Mouse (Mus musculus) inflammation-experienced regulatory T-cells, adult 6 months (primary cell): ENCODE measurements around the gene Fam155a. TPM values are rescaled to one million over a fixed set of nuclear protein-coding genes. Genes with fewer than 3 reads are reported as not detected.

Experiments used
- ATAC-seq: one replicate; pipeline ENCODE4 v1.8.0; 2017
- polyA plus RNA-seq, 3 experiments: library from polyadenylated mRNA; unstranded; fragments of 100-300 nt; shearing (Covaris generic); gene quantifications; one replicate each; pipeline ENCODE4 v1.2.1; 2017

The Fam155a gene
- polyA plus RNA-seq, 3 experiments from 2014 or later = 0.13 TPM; not detected in 2

DNA sequence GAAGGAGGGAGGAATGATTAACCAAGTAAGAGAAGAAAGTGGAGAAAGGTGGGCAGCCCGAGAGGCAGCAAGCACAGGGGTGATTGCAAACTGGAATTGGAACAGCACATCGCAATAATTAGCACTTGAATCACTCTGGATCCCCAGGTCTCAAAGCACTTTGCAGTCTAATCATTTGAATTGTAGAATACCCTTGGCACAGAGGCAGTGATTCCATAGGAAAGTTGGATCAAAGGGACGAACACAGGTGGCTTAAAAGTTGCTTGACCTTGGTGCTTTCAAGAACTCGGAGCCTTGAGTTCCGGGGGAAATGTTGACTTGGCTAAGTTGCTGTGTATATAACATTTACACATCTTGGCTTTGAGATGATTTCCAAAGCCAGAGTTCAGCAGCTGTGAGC is 299.7 kb downstream of the Fam155a start:
- ATAC-seq = no peak

DNA sequence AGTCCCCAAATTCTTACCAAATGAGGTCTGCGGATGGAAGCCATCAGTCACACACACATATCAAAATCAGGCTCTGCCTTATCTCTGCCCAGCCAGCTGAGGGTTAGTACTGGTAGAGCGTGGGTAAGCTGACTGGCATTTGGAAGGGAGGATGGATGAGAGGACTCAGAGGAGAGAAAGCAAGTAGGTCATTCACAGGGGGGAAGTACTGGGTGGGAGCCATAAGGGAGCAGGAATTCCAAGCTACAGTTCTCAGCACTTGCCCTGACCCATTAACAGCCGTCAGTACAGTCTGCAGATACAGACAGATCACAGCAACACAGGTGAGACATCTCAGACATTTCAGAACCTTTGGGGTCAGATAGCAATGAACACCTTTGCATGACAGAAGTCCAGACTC is 300.8 kb downstream of the Fam155a start:
- ATAC-seq = no peak

- no peak for ATAC-seq
Measured at GRCm38 (mm10) chr8:9461111-9461510, 309.9 kb downstream of the Fam155a start.

DNA sequence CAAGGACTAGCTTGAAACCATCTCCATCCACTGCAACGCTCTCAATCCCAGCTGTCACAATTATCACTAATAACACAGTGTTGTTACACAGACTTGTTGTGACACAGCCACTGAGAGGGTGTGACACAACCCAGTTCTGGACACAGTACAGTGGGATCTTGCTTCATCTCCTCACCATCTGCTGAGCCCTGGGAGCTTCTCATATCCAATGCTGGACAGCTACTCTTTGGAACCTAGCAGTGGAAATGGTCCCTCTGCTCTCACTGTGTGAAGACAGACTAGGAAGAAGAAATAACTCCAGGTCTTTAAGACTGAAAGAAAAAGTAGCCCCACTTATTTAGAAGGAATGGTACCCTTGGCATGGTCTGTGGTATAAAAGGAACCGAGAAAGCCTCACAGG is 310.3 kb downstream of the Fam155a start:
- no peak for ATAC-seq

DNA sequence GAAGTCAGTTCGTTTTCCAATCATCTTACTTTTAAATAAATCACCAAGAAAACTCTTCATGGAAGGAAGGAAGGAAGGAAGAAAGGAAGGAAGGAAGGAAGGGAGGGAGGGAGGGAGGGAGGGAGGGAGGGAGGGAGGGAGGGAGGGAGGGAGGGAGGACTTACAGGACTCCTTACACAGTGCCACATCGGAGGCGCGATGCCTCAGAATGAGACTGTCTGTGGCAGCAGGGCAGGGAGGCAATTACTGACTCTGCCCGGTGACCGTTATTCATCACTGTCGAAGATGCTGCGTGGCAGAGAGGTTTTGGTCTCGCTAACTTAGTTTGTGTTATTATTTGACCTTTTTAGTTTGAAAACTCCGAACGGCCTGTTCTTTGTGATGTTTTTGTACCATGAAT is 312.3 kb downstream of the Fam155a start:
- no peak for ATAC-seq

GRCm38 (mm10) chr8:9455138-9455537 is 315.8 kb downstream of the Fam155a start:
- no peak for ATAC-seq

GRCm38 (mm10) chr8:9453742-9454141 is 317.2 kb downstream of the Fam155a start:
- ATAC-seq = no peak

GRCm38 (mm10) chr8:9451543-9451942 is 319.4 kb downstream of the Fam155a start:
- ATAC-seq = no peak

DNA sequence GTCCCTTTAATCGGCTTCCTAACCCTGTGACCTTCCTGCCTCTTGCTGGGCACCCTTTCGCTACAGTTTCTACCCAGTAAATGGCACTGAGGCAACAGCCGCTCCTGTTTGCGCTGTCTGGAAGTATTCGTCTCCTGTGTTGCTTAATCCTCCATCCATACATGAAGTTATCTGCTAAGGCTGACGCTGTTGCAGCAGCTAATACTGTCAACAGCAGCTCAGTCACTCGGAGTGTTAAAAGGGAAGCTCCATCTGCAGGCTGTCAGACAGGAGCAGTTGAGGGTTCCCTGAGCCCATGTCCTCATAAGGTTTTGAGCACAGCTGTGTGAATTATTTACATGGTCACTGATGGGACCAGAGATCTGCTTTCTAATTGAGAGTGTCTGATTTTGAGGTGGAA is 322.3 kb downstream of the Fam155a start:
- ATAC-seq = no peak

- ATAC-seq = no peak
Measured at GRCm38 (mm10) chr8:9437822-9438221, 333.1 kb downstream of the Fam155a start.

GRCm38 (mm10) chr8:9435501-9435900 is 335.5 kb downstream of the Fam155a start:
- no peak for ATAC-seq

DNA sequence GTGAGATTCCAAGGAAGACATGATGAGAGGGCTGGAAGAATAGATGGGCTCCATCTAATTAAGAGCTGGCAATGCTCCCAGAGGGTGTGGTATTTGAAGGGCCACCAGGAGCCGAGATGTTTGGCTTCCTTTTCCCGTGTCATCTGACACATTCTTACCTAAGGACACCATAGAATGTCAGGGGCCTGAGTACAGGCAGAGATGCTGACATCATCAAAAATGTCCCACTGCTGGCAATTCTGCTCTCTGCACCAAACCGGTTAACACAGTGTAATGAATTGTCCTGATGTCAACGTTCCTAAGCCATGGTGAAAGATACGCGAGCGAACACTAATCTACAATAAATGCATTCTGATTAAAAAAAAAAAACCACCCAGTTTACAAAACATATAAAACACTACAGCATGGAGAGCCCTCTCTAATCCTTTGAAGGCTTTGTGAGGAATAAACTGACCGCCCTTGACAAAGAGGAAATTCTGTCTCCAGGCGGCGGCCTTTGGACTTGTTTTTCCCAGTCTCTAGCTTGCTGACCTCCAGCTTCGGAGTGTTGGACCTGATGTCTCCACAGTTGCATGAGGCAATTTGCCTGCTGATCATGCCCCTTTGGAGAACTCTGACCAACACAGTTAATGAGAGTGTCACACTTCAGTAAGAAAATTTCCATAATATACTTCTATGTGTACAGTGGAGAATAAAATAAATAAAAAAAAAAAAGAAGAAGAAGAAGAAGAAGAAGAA is 338.2 kb downstream of the Fam155a start:
- no peak for ATAC-seq

GRCm38 (mm10) chr8:9428846-9429245 is 342.1 kb downstream of the Fam155a start:
- ATAC-seq = no peak

- ATAC-seq = no peak
Measured at GRCm38 (mm10) chr8:9424069-9424468, 346.9 kb downstream of the Fam155a start.

- ATAC-seq = no peak
Measured at GRCm38 (mm10) chr8:9423590-9423989, 347.4 kb downstream of the Fam155a start.

DNA sequence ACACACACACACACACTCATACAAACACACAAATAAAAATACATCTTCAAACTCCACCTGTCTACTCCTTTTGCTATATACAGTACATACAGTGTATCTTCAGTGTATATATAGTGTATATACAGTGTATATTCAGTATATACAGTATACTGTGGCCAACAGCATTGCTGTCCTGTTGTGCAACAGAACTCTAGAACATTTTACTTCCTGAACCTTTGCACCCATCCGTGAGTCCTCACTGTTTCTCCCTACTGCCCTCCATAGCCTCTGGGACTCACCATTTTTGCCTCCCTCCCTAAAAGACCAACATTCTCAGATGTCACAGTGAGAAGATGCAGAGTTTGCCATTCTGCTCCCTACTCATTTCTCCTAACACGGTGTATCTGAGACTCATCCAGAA is 347.8 kb downstream of the Fam155a start:
- ATAC-seq = no peak

- no peak for ATAC-seq
Measured at GRCm38 (mm10) chr8:9418856-9419800, 351.8 kb downstream of the Fam155a start.

DNA sequence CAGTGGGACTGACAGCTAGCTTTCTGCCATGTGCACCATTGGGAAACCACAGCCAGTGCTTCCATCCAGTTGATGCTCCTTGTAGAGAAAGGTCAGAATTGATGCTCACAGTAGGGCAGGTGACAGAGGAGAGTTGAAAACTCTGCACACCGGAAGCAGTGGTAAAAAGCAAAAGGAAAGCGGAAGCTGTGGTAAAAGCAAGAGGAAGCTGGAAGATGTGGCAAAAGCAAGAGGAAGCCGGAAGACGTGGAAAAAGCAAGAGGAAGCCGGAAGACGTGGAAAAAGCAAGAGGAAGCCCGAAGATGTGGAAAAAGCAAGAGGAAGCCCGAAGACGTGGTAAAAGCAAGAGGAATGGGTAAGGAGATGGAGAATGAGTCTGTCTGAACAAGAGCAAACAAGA is 354.8 kb downstream of the Fam155a start:
- no peak for ATAC-seq

- ATAC-seq = no peak
Measured at GRCm38 (mm10) chr8:9408480-9408879, 362.5 kb downstream of the Fam155a start.

DNA sequence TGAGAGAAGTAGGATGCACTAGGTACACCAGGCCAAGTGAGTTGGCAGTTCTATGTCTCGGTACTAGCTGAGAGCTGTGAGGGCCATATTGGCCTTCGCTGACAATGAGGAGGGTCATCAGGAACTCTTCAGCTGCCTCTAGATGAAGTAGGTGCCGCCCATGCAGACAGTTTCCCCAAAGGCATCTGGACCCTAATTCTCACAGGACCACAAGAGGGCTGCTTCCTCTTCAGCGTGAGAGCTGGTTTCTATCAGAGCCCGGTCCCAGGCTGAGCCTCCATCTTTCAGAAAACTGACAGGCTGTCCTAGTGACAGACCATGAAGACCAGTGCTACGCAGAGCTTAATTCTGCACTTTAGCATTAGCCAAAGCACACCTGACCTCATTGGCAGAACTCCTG is 364.8 kb downstream of the Fam155a start:
- no peak for ATAC-seq

DNA sequence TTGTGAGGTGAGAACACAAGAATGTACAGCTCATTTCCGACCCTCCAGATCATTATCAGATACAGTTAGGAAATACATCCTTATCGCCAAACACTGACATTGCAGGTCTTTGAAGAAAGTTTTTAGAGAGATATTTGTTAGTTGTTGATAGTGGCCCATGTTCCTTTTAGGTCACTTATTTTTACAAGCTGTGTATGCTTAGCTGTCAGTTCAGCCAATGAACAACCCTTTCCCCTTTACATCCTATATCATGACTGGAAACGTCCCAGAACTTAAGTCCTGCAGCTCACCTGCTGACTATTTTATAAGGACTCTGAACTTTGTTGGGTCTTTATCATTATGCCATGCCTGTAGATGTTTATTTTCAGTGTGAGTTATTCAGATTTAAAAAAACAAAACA is 366.3 kb downstream of the Fam155a start:
- no peak for ATAC-seq

DNA sequence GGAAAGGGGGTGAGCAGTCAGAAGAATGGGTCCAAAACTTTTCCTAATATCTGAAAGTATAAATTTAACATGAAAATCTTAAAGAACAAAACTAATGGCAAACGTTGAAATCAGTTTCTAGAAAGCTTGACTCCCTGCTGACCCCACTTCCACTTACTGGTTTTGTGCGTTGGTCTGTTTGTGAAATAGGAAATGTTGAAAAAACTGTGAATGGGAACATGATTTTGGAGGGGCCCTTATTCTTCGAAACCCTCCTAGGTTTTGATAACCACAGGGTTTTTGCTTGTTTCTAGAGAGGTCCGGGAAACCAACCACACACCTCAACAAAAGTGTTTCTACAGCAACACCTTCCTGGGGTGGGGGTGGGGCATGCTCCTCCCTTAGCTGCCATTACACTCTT is 368.6 kb downstream of the Fam155a start:
- no peak for ATAC-seq

DNA sequence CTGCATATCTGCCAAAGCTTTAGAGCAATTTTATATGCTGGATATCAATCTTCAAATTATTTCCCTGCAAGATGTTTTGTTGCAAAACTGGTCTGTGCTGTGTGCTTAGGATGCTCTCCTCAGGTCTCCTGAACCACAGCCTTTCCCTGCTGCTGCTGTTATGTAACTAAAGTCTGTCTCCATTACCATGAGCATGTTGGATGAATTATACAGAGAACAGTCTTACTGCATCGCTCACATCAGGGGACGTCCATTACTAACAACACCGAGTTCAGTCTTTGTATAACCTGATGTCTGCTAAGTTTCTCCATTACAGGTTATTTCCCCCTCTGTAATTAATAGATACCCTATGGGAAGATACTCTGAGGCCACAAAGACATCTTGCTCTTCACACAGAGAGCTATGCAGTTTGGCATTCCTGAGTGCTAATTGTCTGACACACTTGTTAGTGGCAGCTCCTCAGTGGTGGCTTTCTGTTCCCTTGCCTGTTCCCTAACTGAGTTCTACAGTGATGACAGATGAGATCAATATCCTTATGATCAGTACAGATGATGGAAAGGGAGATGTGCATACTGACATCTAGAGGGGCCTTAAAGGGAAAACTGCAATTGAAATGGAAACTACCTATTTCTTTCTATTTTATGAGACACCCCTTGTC is 372.2 kb downstream of the Fam155a start:
- no peak for ATAC-seq
